Mouse (Mus musculus): Measurements from ENCODE around the gene Kctd2. TPM values are rescaled to one million over a fixed set of nuclear protein-coding genes. Genes with fewer than 3 reads are reported as not detected.
"Not testable (repeated sequence)": the region's sequence is repeated elsewhere in the genome, so short reads cannot be mapped to it uniquely, and the experiment has no call there.

Kctd2 gene
- polyA plus RNA-seq, 1 experiment: 31.3 TPM

DNA sequence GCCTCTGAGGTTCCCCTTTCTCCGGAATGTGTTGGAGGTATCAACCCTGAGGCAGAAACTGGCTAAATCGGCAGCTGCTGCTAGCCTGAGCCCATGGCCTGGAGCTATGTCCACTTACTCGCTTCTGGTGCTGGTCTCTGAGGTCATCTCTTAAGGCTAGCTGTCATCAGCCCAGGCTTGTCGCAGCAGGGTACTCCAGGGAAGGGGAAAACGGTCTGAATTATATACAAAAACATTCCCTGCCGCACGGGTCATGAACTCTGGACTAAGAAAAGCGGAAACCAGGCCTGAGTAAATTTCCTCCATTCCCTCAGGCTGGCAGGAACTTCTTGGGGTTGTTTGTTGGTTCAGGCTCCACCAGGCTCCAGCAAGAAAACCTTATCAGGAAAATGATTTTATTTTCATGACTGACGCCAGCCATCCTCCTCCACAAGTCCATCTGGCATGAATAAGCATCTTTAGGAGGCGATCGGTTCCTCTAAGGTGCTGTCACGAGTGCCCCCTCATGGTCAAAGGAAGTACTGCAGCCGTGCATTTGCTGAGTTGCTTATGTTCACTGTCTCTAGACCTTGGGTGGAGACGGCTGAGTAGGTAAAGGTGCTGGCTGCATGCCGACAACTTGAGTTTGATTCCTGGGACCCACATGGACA, 53.8 kb downstream of the Kctd2 start:
- DNase-seq (ENCODE audit: low read depth): no peak

DNA sequence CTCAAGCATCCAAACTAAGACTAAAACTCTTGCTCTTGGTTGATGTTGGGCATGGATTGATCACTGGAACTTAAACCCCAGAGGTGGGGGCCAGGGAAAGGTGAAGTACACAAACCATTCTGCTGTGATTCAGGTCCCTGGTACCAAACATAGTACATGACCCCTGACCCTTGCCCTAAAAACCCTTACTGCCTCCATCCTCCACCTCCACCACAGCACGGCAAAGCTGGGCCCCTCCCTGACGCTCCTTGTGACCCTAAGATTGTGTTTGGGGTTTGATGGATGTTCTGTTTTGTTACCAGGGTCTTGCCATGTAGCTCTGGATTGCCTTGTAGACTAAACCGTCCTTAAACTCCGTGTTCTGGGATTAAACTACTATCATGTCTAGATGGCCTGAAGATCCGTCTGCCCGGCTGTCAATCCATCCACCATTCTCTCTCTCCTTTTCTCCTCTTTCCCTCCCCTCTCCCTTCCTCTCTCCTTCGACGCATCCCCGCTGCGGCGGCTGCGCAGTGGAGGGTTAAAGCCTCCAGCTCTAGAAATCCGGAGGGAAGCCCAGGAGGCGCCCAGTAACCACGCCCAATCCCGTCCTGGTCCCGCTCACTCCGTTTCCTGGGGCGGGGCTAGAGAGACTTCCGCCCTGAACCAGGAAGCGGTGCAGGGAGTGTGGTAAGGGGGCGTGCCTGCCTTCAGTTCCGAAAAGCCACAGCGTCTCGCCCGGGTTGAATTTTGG, 55.3 kb downstream of the Kctd2 start, which contains the start of gene Armc7:
Gene Armc7, plus strand, starts transcription at position 643 of the 733 bp plus-strand sequence.
- no peak for DNase-seq (ENCODE audit: low read depth)

DNA sequence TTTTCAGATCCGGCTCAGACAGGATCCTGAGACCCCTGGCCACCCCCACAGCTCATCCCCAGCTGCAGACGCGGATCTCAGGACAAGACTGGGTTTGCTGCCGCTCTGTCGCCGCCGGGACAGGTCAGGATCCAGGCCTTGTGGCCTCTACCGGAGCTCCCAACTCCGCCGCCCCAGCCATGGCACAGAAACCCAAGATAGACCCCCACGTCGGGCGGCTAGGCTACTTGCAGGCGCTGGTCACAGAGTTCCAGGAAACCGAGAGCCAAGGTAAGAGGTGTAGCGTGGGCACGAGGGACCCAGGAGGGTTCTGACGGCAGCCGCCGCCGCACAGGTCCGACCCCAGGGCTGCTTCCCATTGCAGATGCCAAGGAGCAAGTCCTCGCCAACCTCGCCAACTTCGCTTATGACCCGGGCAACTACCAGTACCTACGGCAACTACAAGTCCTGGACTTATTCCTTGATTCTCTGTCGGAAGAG, 55.9 kb downstream of the Kctd2 start:
- no peak for DNase-seq (ENCODE audit: low read depth)

DNA sequence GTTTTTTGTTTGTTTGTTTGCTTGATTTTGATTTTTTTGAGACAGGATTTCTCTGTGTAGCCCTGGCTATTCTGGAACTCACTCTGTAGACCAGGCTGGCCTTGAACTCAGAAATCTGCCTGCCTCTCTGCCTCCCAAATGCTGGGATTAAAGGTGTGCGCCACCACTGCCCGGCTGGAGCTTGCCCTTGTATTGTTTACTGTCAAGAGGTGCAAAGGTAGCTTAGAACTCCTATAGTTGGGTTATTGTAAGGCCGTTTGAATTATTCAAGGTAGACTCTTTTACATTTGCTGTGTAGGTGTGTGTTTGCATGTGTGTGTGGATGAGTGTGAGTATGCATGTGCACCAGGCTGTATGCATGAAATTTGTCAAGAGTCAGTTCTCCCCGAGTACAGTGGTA, 56.7 kb downstream of the Kctd2 start:
- not testable (repeated sequence) for DNase-seq (ENCODE audit: low read depth)

DNA sequence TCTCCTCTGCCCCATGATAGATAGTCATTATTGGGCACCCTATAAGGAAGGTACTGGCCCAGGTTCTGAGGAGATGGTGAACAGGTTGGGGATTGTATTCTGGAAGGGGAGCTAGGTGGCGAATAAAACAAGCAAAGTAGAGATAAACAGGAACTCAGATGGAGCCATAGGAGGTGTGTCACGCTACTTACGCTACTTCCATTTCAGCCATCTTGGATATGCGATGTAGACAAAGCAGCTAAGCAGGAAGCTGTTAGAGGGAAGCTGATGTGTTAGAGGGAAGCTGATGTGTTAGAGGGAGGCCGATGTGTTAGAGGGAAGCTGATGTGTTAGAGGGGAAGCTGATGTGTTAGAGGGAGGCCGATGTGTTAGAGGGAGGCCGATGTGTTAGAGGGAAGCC, 57.5 kb downstream of the Kctd2 start:
- not testable (repeated sequence) for DNase-seq (ENCODE audit: low read depth)

DNA sequence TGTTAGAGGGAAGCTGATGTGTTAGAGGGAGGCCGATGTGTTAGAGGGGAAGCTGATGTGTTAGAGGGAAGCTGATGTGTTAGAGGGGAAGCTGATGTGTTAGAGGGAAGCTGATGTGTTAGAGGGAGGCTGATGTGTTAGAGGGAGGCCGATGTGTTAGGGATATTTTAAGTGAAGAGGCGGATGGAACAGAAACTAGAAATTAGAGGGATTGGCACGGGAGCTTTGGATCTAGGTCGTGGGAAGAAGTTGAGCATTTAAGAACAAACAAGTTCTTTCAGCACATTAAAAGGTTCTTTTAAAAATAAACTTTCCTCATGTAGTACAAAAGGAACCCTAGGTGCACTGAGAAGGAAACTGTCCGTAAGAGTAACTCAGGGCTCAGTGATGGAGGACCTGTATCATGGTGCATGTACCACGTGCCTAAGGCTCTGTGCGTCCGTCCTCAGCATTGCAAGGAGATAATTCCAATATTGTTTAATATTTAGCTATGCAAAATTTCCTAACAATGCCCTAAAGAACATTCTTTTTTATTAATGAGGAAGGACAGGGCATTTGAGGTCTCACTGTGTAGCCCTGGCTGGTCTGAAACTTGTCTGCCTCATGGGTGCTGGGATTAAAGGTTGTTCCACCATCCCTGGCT, 58.5 kb downstream of the Kctd2 start:
- no peak for DNase-seq (ENCODE audit: low read depth)

Other genes starting within 250 kb of the Kctd2 start
- gene Tmem104, start 232.6 kb upstream of the Kctd2 start, polyA plus RNA-seq (2012; rRNA removed): 14.6 and 16.8 TPM in 2 replicates
- gene Nat9, start 232.3 kb upstream of the Kctd2 start, polyA plus RNA-seq (2012; rRNA removed): 36.3 and 42.6 TPM in 2 replicates
- 0.04 TPM in 1 of 2 replicates, not detected in the other for gene Grin2c, start 152.9 kb upstream of the Kctd2 start, polyA plus RNA-seq (2012; rRNA removed)
- gene Fdxr, start 143.1 kb upstream of the Kctd2 start, polyA plus RNA-seq (2012; rRNA removed): 7.8 and 9.5 TPM in 2 replicates
- 3.8 and 4.8 TPM in 2 replicates for gene Fads6, start 122.5 kb upstream of the Kctd2 start, polyA plus RNA-seq (2012; rRNA removed)
- gene Otop2, start 113.0 kb upstream of the Kctd2 start, polyA plus RNA-seq (2012; rRNA removed): 0.27 TPM in 1 of 2 replicates, not detected in the other
- gene Ush1g, start 98.1 kb upstream of the Kctd2 start, polyA plus RNA-seq (2012; rRNA removed): not detected in 2 replicates
- gene Otop3, start 85.4 kb upstream of the Kctd2 start, polyA plus RNA-seq (2012; rRNA removed): not detected in 2 replicates
- 6.6 and 7.8 TPM in 2 replicates for gene Hid1, start 52.4 kb upstream of the Kctd2 start, polyA plus RNA-seq (2012; rRNA removed)
- gene Cdr2l, start 38.2 kb upstream of the Kctd2 start, polyA plus RNA-seq (2012; rRNA removed): 7.2 and 8.2 TPM in 2 replicates
- 75.6 and 94.7 TPM in 2 replicates for gene Mrpl58, start 16.4 kb upstream of the Kctd2 start, polyA plus RNA-seq (2012; rRNA removed)
- 159 and 175 TPM in 2 replicates for gene Atp5h, start 166 bp upstream of the Kctd2 start, polyA plus RNA-seq (2012; rRNA removed)
- 0.57 and 1.1 TPM in 2 replicates for gene Trim80, start 20.4 kb downstream of the Kctd2 start, polyA plus RNA-seq (2012; rRNA removed)
- 0.34 and 0.44 TPM in 2 replicates for gene Slc16a5, start 42.3 kb downstream of the Kctd2 start, polyA plus RNA-seq (2012; rRNA removed)
- gene Armc7, start 55.5 kb downstream of the Kctd2 start, polyA plus RNA-seq (2012; rRNA removed): 6.7 and 8.9 TPM in 2 replicates
- 47.8 and 48.5 TPM in 2 replicates for gene Nt5c, start 71.7 kb downstream of the Kctd2 start, polyA plus RNA-seq (2012; rRNA removed)
- 91.5 and 128 TPM in 2 replicates for gene Jpt1, start 94.3 kb downstream of the Kctd2 start, polyA plus RNA-seq (2012; rRNA removed)
- 75.3 and 82.7 TPM in 2 replicates for gene Sumo2, start 116.1 kb downstream of the Kctd2 start, polyA plus RNA-seq (2012; rRNA removed)
- gene Nup85, start 144.3 kb downstream of the Kctd2 start, polyA plus RNA-seq (2012; rRNA removed): 38.4 and 50.7 TPM in 2 replicates
- 32.5 and 37.4 TPM in 2 replicates for gene Mrps7, start 183.8 kb downstream of the Kctd2 start, polyA plus RNA-seq (2012; rRNA removed)
- gene Gga3, start 183.9 kb downstream of the Kctd2 start, polyA plus RNA-seq (2012; rRNA removed): 14.5 and 19.5 TPM in 2 replicates
- gene Mif4gd, start 192.8 kb downstream of the Kctd2 start, polyA plus RNA-seq (2012; rRNA removed): 114 and 132 TPM in 2 replicates
- 76.9 and 146 TPM in 2 replicates for gene Slc25a19, start 208.2 kb downstream of the Kctd2 start, polyA plus RNA-seq (2012; rRNA removed)